Mouse (Mus musculus) ES-E14 (cell line): ENCODE measurements around the gene Akt1s1. TPM values are rescaled to one million over a fixed set of nuclear protein-coding genes. Genes with fewer than 3 reads are reported as not detected.

ENCODE experiments used
- DNase-seq: peaks from one replicate; pipeline ENCODE4 v3.0.0-alpha.2; 2013; ENCODE audit warnings: low read depth, low spot score
- H3K27ac ChIP-seq: 2 replicates; pipeline ENCODE4 v1.5.1; 2012; ENCODE audit warnings: low read depth, mild to moderate bottlenecking, low read length, moderate library complexity, mixed read lengths; ENCODE audit not compliant: poor library complexity, insufficient read depth, severe bottlenecking
- H3K36me3 ChIP-seq: 2 replicates; pipeline ENCODE4 v1.6.1; 2012; ENCODE audit warnings: mild to moderate bottlenecking, low read length, moderate library complexity, mixed read lengths; ENCODE audit not compliant: control insufficient read depth, poor library complexity, insufficient read depth, severe bottlenecking
- H3K4me1 ChIP-seq, 2 experiments: fragments of 150-350 bp in 1 of 2; sonication (generic) in 1 of 2; 2 replicates each; pipeline ENCODE4 v1.6.1; 2012; ENCODE audit warnings: low read length in 2 of 2, mild to moderate bottlenecking in 1 of 2, mixed read lengths in 1 of 2; ENCODE audit not compliant: control insufficient read depth in 2 of 2, insufficient read depth in 2 of 2, poor library complexity in 1 of 2
- H3K4me3 ChIP-seq, 2 experiments: fragments of 150-350 bp in 1 of 2; sonication (generic) in 1 of 2; 2 replicates each; pipeline ENCODE4 v1.5.1; 2012; ENCODE audit warnings: low read length in 2 of 2, low read depth in 1 of 2, mild to moderate bottlenecking in 1 of 2, mixed read lengths in 1 of 2; ENCODE audit not compliant: insufficient read depth in 1 of 2, poor library complexity in 1 of 2, severe bottlenecking in 1 of 2
- H3K9ac ChIP-seq: 2 replicates; pipeline ENCODE4 v1.6.1; 2012; ENCODE audit warnings: low read depth, mild to moderate bottlenecking, low read length, mixed read lengths; ENCODE audit not compliant: poor library complexity, insufficient read depth, severe bottlenecking
- H3K9me3 ChIP-seq: fragments of 150-350 bp; sonication (generic); 2 replicates; pipeline ENCODE4 v1.6.1; 2012; ENCODE audit warnings: low read depth, mild to moderate bottlenecking, low read length; ENCODE audit not compliant: control insufficient read depth, insufficient read depth
- CHD2 ChIP-seq: IDR thresholded peaks from 2 replicates; pipeline ENCODE4 v1.6.1; 2014; ENCODE audit warnings: mild to moderate bottlenecking, low read depth, low read length, inconsistent platforms
- HCFC1 ChIP-seq: IDR thresholded peaks from 2 replicates; pipeline ENCODE4 v1.6.1; 2012; ENCODE audit warnings: low read length, inconsistent platforms, borderline replicate concordance; ENCODE audit not compliant: insufficient read depth
- MAFK ChIP-seq: IDR thresholded peaks from 2 replicates; pipeline ENCODE4 v1.6.1; 2014; ENCODE audit warnings: mild to moderate bottlenecking, low read depth, low read length, inconsistent platforms; ENCODE audit not compliant: insufficient read depth
- ZC3H11A ChIP-seq: IDR thresholded peaks from 2 replicates; pipeline ENCODE4 v1.6.1; 2012; ENCODE audit warnings: low read depth, mild to moderate bottlenecking, inconsistent platforms, low read length, borderline replicate concordance
- ZNF384 ChIP-seq: IDR thresholded peaks from 2 replicates; pipeline ENCODE4 v1.6.1; 2012; ENCODE audit warnings: low read depth, low read length, inconsistent platforms
- in situ Hi-C, 2 experiments: fragments of 600-800 bp; cut with MboI; formaldehyde crosslinking; loops; one replicate each; pipeline ENCODE4 v1.15.1; 2025; ENCODE audit warnings: low sequenced_read_pairs in 2 of 2, inconsistent platforms in 1 of 2; ENCODE audit not compliant: unreplicated experiment in 2 of 2
- total RNA-seq: library from RNA; depleted of rRNA; stranded (reverse); fragments of 300-350 nt; gene quantifications from 2 replicates; pipeline ENCODE4 v1.2.3, GENCODE M21; 2012

Gene Akt1s1
- total RNA-seq, 1 experiment: 33.8 TPM

DNA sequence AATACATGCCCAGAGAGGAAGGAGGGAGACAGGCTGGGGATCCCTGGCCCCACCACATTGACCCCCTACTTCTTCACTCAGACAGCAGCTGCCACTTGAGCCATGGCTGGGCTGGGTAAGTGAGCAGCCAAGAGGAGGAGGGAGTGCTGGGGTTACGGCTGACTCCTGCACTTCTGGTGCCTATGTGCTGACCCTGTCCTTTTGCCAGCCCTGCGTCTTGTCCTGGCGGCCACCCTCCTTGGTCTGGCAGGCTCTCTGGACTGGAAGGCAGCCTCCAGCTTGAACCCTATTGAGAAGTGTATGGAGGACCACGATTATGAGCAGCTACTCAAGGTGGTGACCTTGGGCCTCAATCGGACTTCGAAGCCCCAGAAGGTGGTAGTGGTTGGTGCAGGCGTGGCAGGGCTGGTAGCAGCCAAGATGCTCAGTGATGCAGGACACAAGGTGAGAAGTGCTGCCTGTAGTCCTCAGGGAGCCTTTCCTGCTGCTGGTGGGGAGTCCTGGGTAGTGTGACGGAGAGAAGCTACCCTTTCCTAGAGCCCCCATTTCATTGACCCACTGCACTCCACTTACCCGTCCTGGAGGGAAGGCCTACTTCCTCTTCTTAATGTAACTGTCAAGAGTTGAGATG is 12.3 kb upstream of the Akt1s1 start:
- in situ Hi-C loops: no loop called here
- TF ChIP-seq MAFK: no peak
- TF ChIP-seq ZNF384: no peak
- TF ChIP-seq ZC3H11A: no peak
- H3K36me3 ChIP-seq: peaks cover 13% of the 10 kb centered on the region
- H3K9ac ChIP-seq: no peak overlapping the region
- H3K4me1 ChIP-seq: peaks cover 0 to 8% of the 10 kb centered on the region in 2 experiments; a peak in 1 of 4 replicates
- no peak for DNase-seq
- H3K27ac ChIP-seq: no peak overlapping the region
- no peaks in the 10 kb centered on the region for H3K9me3 ChIP-seq
- no peak overlapping the region for H3K4me3 ChIP-seq

DNA sequence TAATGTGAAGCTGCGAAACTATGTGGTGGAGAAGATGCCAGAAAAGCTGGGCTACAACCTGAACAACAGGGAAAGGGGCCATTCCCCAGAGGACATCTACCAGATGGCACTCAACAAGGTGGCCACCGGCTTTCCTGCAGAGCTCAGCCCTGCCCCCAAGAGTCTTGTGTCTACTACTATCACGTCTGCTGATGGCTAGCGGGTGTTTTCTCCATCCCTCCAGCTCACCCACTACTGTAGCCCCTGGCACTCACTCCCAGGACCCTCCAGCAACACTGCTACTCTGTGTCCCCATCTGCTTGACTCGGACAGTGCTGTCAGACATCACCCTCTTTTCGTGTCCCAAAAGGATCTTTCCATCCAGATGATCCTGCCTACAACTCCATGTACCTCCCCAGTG is 10.7 kb upstream of the Akt1s1 start:
- H3K4me3 ChIP-seq: no peak overlapping the region
- H3K4me1 ChIP-seq: peaks cover 0 to 8% of the 10 kb centered on the region in 2 experiments; a peak in 1 of 4 replicates
- no peak for TF ChIP-seq MAFK
- no peak for TF ChIP-seq HCFC1
- TF ChIP-seq ZNF384: no peak
- no peak for TF ChIP-seq ZC3H11A
- no peak for TF ChIP-seq CHD2
- DNase-seq: no peak
- H3K36me3 ChIP-seq: peaks cover 12% of the 10 kb centered on the region
- no peaks in the 10 kb centered on the region for H3K9me3 ChIP-seq
- no peak overlapping the region for H3K9ac ChIP-seq
- H3K27ac ChIP-seq: no peak overlapping the region
- in situ Hi-C loops: no loop called here

DNA sequence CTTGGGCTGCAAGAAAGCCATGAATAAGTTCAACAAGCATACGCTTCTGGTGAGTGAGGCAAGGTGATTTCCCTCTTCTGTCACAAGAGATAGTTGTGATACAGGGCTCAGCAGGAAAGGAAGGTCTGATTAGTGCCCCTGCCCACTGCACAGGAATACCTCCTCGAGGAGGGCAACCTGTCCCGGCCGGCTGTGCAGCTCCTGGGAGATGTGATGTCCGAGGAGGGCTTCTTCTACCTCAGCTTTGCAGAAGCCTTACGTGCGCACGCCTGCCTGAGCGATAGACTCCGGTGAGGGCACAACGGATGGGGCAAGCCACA is 9.7 kb upstream of the Akt1s1 start:
- H3K27ac ChIP-seq: no peak overlapping the region
- H3K4me1 ChIP-seq: peaks cover 0 to 8% of the 10 kb centered on the region in 2 experiments; a peak in 1 of 4 replicates
- no peaks in the 10 kb centered on the region for H3K9me3 ChIP-seq
- H3K9ac ChIP-seq: no peak overlapping the region
- H3K4me3 ChIP-seq: peak overlapping the region; percentile 53 to 64; a peak in 2 of 4 replicates
- peaks cover 22% of the 10 kb centered on the region for H3K36me3 ChIP-seq
- in situ Hi-C loops: no loop called here
- no peak for TF ChIP-seq MAFK
- TF ChIP-seq CHD2: no peak
- TF ChIP-seq HCFC1: no peak
- no peak for TF ChIP-seq ZC3H11A
- no peak for TF ChIP-seq ZNF384
- no peak for DNase-seq

DNA sequence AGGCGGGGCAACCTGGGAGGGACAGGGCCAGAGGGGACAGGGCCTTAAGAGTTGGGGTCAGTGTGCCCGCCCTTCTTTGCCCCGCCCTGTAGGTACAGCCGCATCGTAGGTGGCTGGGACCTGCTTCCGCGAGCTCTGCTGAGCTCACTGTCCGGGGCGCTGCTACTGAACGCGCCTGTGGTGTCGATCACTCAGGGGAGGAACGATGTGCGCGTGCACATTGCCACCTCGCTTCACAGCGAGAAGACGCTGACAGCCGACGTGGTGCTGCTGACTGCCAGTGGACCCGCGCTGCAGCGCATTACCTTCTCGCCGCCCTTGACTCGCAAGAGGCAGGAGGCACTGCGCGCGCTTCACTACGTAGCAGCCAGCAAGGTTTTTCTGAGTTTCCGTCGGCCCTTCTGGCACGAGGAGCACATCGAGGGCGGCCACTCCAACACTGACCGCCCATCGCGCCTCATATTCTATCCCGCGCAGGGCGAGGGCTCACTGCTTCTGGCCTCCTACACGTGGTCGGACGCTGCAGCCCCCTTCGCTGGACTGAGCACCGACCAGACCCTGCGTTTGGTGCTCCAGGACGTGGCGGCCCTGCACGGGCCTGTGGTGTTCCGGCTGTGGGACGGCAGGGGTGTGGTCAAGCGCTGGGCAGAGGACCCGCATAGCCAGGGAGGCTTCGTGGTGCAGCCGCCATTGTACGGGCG is 9.2 kb upstream of the Akt1s1 start:
- Histone ChIP-seq H3K4me3 (peak overlapping the region; percentile 53 to 64), H3K4me1 (peaks cover 0 to 8% of the 10 kb centered on the region in 2 experiments; a peak in 1 of 4 replicates), H3K9me3 (no peaks in the 10 kb centered on the region), H3K36me3 (peaks cover 26% of the 10 kb centered on the region), H3K9ac (peak overlapping the region; percentile 36), H3K27ac (no peak overlapping the region)
- no peak for DNase-seq
- in situ Hi-C loops: no loop called here
- TF ChIP-seq ZNF384: no peak
- TF ChIP-seq HCFC1: no peak
- no peak for TF ChIP-seq ZC3H11A
- TF ChIP-seq MAFK: no peak
- no peak for TF ChIP-seq CHD2
